Mouse (Mus musculus) right cerebral cortex, postnatal 10 days (tissue): ENCODE measurements around the gene Mpzl3.
"Not testable (repeated sequence)": the region's sequence is repeated elsewhere in the genome, so short reads cannot be mapped to it uniquely, and the experiment has no call there.

Experiments
- DNase-seq, 2 experiments: peaks; one replicate each; pipeline ENCODE4 v3.0.0; 2021; ENCODE audit warnings: low spot score in 2 of 2

Mpzl3 gene

GRCm38 (mm10) chr9:45055082-45055713, at the start of gene Mpzl3:
TSS of gene Mpzl3 (plus strand) at chr9:45055186.
- peak; percentile 92 to 93 for DNase-seq

GRCm38 (mm10) chr9:45007404-45007803, 47.6 kb upstream of the Mpzl3 start:
- no peak for DNase-seq

DNA sequence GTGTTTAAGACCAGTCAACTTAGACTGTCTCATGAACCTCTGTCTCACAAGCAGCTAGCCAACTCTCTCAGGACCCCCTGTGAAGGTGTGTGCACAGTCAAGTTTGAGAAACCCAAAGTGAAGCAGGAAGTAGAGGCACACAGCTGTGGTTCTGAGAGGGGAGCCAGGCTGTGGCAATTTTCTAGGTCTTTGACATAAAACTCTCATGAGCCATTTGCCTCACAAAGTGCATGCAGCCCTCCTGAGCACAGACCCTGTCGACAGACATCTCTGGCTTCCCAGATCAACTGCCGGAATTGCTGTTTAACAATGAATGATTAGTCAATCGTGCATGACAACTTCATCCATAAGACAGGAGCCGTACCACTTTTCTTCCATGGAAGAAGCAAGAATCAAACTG, 46.6 kb upstream of the Mpzl3 start:
- no peak for DNase-seq

GRCm38 (mm10) chr9:45009180-45010078, 45.6 kb upstream of the Mpzl3 start, which contains the start of gene Cd3e:
TSS of gene Cd3e (minus strand) at chr9:45009627.
- DNase-seq, result no peak

DNA sequence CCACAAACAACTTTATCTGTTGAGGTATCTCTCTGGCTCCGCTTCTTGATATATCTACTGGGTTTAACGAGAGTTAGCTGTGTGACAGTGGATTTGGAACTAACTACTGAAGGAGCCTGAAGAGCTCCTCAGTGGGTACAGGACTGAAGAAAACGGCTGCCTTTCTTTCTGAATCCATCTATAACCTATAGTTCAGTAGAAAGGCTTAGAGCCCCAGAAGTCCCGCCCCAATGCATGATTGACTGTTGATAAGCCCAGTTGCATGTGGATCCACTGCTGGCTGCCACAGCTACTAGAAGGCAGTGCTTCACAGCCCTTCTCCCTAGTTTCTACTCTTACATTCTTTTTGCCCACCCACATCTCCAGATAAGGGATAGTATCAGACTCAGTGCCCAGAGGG, 44.5 kb upstream of the Mpzl3 start:
- DNase-seq, result no peak

GRCm38 (mm10) chr9:45011291-45011690, 43.7 kb upstream of the Mpzl3 start:
- DNase-seq, result no peak

GRCm38 (mm10) chr9:45014879-45015278, 40.1 kb upstream of the Mpzl3 start:
- DNase-seq, result no peak

DNA sequence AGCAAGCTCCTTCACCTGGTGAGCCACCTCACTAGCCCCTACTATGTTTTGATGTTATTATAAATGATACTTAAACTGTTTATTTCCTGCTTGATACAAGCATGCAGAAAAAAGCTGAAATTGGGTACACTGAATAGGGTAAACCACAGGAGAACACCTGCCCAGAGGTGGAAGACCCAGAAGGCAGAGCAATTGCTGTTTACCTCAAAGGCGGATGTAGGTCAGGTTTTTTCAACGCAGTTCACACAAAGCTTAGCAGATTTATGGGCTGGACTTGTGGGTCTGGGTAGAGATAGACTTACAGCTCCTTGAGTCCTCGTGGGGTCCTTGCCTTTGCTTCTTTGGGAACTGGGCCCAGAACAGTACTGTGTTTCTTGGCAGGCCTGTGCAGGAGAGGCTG, 39.1 kb upstream of the Mpzl3 start:
- DNase-seq, result no peak

- peak; percentile 28 to 64 for DNase-seq
Observed at GRCm38 (mm10) chr9:45018031-45018430, 37.0 kb upstream of the Mpzl3 start.

DNA sequence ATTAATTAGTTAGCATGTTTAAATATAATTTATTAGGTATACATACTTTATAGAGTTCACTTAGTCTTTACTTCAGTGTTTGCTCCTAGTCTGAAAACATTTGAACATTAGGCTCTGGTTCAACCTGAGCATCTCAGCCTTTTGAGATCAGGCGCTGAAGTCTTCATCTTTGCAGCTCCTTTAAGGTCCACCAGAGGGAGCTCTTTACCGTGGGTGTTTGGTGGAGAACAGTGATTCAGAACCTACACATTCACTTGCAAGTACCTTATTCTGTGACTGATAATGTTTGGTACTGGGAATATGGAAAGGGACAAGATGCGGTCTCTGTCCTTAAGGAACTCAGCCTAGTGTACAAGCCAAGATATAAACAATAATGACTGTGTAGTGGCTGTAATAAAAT, 32.2 kb upstream of the Mpzl3 start:
- DNase-seq, result peak; percentile 41 to 66

GRCm38 (mm10) chr9:45023638-45024037, 31.3 kb upstream of the Mpzl3 start:
- no peak for DNase-seq

GRCm38 (mm10) chr9:45024187-45024586, 30.8 kb upstream of the Mpzl3 start:
- no peak for DNase-seq

DNA sequence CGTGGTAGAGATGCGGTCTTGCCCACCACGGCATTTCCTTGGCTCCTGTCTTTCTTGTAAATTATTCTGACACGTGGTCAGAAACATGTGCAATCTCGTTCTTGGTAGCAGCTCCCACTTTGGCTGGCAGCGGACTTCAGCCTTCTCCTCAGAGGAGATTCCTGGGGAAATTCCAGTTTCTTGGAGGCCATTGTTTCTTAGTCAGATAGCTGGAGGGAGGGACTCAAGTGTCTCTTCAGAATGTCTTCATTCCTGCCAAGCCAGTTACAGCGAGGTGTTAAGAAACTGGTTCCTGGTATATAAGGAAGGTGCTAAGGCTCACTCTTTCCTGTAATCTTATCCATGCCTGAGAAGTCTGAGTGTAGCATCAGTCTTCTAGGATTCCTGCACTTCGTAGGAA, 27.6 kb upstream of the Mpzl3 start:
- DNase-seq, result no peak

GRCm38 (mm10) chr9:45030341-45030740, 24.6 kb upstream of the Mpzl3 start:
- DNase-seq, result no peak

DNA sequence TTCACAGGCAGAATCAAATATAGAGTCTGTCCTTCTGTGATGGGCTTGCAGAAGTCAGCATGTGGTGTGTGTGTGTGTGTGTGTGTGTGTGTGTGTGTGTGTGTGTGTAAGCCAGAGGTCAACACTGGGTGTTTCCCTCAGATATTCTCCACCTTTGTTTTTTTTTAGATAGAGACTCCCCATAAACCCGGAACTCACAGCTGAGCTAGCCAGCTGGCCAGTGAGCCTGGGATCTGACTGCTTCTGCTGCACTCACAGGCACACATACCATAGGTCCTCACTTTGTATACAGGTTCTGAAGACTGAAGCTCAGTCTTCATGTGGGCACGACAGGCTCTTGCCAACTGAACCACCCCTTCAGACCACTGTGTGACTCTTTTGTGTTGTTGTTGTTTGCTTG, 22.7 kb upstream of the Mpzl3 start:
- DNase-seq, result no peak

DNA sequence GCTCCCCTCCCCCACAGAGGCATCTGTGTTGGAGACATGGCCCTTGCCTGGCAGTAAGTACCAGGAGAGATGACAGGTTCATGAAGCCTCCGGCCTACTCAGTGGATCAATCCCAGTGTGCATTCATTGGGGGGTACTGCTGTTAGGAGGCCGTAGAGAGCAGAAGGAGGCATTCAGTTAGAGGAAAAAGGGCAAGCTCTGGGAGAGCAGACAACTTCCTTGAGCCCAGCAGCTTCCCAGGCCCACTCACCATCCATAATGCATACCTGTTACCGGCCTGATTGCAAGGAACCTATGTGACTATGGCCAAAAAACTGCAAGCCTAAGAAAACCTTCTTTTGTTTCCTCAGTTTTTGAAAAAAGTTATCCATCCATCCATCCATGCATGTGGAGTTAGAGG, 20.5 kb upstream of the Mpzl3 start:
- DNase-seq, result no peak

GRCm38 (mm10) chr9:45037803-45038202, 17.2 kb upstream of the Mpzl3 start:
- DNase-seq, result not testable (repeated sequence)

GRCm38 (mm10) chr9:45039499-45039898, 15.5 kb upstream of the Mpzl3 start, which contains the start of gene Mpzl2:
TSS of gene Mpzl2 (plus strand) at chr9:45039799.
- no peak for DNase-seq

DNA sequence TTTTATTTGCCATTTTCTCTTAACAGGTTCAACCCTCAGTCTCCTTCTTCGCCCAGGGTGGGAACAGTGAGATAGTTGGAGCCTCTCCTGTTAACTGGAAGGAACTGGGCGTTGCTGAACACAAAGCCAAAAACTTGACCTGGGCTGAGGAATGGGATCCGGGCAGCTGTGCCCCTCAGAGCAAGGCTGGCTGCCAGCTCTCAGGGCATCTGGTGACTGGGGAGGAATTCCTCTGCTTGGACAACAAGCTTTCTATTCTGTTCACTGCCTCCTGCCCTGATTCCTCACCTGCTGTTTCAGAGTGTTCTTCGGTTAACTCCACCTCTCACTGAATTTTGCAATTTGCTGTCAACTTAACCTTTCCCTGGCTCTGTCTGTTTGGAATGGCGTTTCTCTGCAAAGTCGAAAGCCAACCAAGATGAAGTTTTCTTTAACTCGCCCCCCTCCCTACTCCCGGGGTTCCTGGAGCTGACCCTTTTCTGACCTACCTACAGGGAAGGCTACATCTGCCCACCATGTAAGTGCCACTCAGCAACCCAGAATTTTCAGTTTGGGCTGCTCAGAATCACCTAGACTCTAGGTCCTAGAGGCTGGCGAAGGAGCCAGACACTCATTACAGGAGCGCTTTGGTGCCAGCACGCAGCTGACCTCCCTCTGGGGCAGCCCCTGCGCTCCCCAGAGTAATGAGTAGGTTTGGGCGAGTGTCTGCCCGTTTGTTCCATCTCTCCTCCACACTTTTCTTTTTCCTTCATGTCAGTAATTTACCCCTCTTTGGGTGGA, 14.7 kb upstream of the Mpzl3 start:
- DNase-seq, result no peak

GRCm38 (mm10) chr9:45041131-45041838, 13.7 kb upstream of the Mpzl3 start:
- DNase-seq, result no peak

- no peak for DNase-seq
Observed at GRCm38 (mm10) chr9:45042056-45042720, 12.8 kb upstream of the Mpzl3 start.
